Mouse (Mus musculus) heart, embryonic 13.5 days (tissue): ENCODE data around the gene Ddx56. TPM values are rescaled to one million over a fixed set of nuclear protein-coding genes. Genes with fewer than 3 reads are reported as not detected.

Source experiments
- ATAC-seq: fragments of 200-750 bp; cut with Nextera tagmentation; 2 replicates; pipeline ENCODE4 v1.8.0; 2017; ENCODE audit warnings: moderate TSS enrichment; ENCODE audit not compliant: insufficient number of reproducible peaks, low FRiP score, low TSS enrichment; ENCODE audit errors: extremely low read depth
- H3K27ac ChIP-seq: fragments of 300-500 bp; sonication (generic); replicated peaks from 2 replicates; pipeline ENCODE4 v1.5.1; 2015; ENCODE audit warnings: moderate library complexity, mild to moderate bottlenecking, inconsistent platforms
- H3K27me3 ChIP-seq: fragments of 300-500 bp; sonication (generic); replicated peaks from 2 replicates; pipeline ENCODE4 v1.6.1; 2015; ENCODE audit warnings: mild to moderate bottlenecking, inconsistent platforms
- H3K36me3 ChIP-seq: fragments of 300-500 bp; sonication (generic); 2 replicates; pipeline ENCODE4 v1.6.1; 2015; ENCODE audit warnings: mild to moderate bottlenecking, inconsistent platforms
- H3K4me1 ChIP-seq: fragments of 300-500 bp; sonication (generic); 2 replicates; pipeline ENCODE4 v1.6.1; 2015; ENCODE audit warnings: inconsistent platforms
- H3K4me2 ChIP-seq: fragments of 300-500 bp; sonication (generic); 2 replicates; pipeline ENCODE4 v1.6.1; 2015; ENCODE audit warnings: inconsistent platforms, mild to moderate bottlenecking, moderate library complexity
- H3K4me3 ChIP-seq: fragments of 300-500 bp; sonication (generic); 2 replicates; pipeline ENCODE4 v1.5.1; 2015; ENCODE audit warnings: moderate library complexity, mild to moderate bottlenecking, inconsistent platforms
- H3K9ac ChIP-seq: fragments of 300-500 bp; sonication (generic); 2 replicates; pipeline ENCODE4 v1.6.1; 2015; ENCODE audit warnings: inconsistent platforms, mild to moderate bottlenecking, moderate library complexity
- H3K9me3 ChIP-seq: fragments of 300-500 bp; sonication (generic); 2 replicates; pipeline ENCODE4 v1.6.1; 2016; ENCODE audit warnings: inconsistent platforms
- WGBS: fragments of 180-500 bp; shearing (Covaris S2); methylation state at CpG from one replicate; pipeline ENCODE4 v1.1.7; 2015; ENCODE audit warnings: mixed read lengths; 5-methylcytosine and 5-hydroxymethylcytosine counted together
- polyA plus RNA-seq: library from polyadenylated mRNA; unstranded; fragments of >200 nt; fragmentation: Nextera tagmentation; extraction: Ambion mirVana; gene quantifications from 2 replicates; pipeline ENCODE4 v1.2.1, GENCODE M21; 2015

Ddx56 gene
- polyA plus RNA-seq, 1 experiment from 2014 or later = 60.0 TPM

GRCm38 (mm10) chr11:6292116-6292987, 24.8 kb upstream of the Ddx56 start:
- Histone ChIP-seq H3K27me3 (no peaks in the 10 kb centered on the region), H3K4me2 (peak overlapping the region; percentile 72), H3K9ac (peak overlapping the region; percentile 89), H3K4me1 (peaks cover 38% of the 10 kb centered on the region), H3K9me3 (no peaks in the 10 kb centered on the region), H3K27ac (peak overlapping the region; percentile 94), H3K4me3 (peak overlapping the region; percentile 77), H3K36me3 (peaks cover 6% of the 10 kb centered on the region)
- 7% methylated on average over 33 of the region's 33 CpGs for WGBS
- 0 out of 2 replicates have a peak, but pooled peaks have one; percentile 0 for ATAC-seq

GRCm38 (mm10) chr11:6291401-6292115, 24.0 kb upstream of the Ddx56 start, which contains the start of gene Ogdh:
Gene Ogdh (plus strand): TSS chr11:6291633.
- Histone ChIP-seq H3K27me3 (no peaks in the 10 kb centered on the region), H3K27ac (peak within 1 kb of the TSS; percentile 94), H3K9me3 (no peaks in the 10 kb centered on the region), H3K4me1 (peaks cover 38% of the 10 kb centered on the region), H3K36me3 (no peaks in the 10 kb centered on the region), H3K4me2 (peak within 1 kb of the TSS; percentile 72), H3K4me3 (peak within 1 kb of the TSS; percentile 77), H3K9ac (peak within 1 kb of the TSS; percentile 89)
- WGBS = under 1% methylated on average over 77 of the region's 77 CpGs
- peak; percentile 94 for ATAC-seq

GRCm38 (mm10) chr11:6290883-6291282, 23.3 kb upstream of the Ddx56 start:
- Histone ChIP-seq H3K4me2 (peak overlapping the region; percentile 72), H3K27me3 (no peaks in the 10 kb centered on the region), H3K36me3 (no peaks in the 10 kb centered on the region), H3K4me1 (peaks cover 35% of the 10 kb centered on the region), H3K27ac (peak overlapping the region; percentile 94), H3K9ac (peak overlapping the region; percentile 89), H3K9me3 (no peaks in the 10 kb centered on the region), H3K4me3 (peak overlapping the region; percentile 77)
- no peak for ATAC-seq
- WGBS = 29% methylated on average over 3 of the region's 3 CpGs

GRCm38 (mm10) chr11:6290138-6290537, 22.6 kb upstream of the Ddx56 start:
- H3K4me2 ChIP-seq = no peak overlapping the region
- ATAC-seq = no peak
- H3K27ac ChIP-seq = no peak overlapping the region
- no peaks in the 10 kb centered on the region for H3K36me3 ChIP-seq
- no peak overlapping the region for H3K9ac ChIP-seq
- no peaks in the 10 kb centered on the region for H3K27me3 ChIP-seq
- 80% methylated on average over 3 of the region's 3 CpGs for WGBS
- peaks cover 31% of the 10 kb centered on the region for H3K4me1 ChIP-seq
- no peak overlapping the region for H3K4me3 ChIP-seq
- H3K9me3 ChIP-seq = no peaks in the 10 kb centered on the region

- WGBS = 67% methylated on average over 3 of the region's 3 CpGs
- no peak for ATAC-seq
Measured at GRCm38 (mm10) chr11:6282940-6283339, 15.4 kb upstream of the Ddx56 start.

GRCm38 (mm10) chr11:6276466-6276865, 8.9 kb upstream of the Ddx56 start:
- H3K4me3 ChIP-seq = no peak overlapping the region
- no peak for ATAC-seq
- no peaks in the 10 kb centered on the region for H3K27me3 ChIP-seq
- 72% methylated on average over 3 of the region's 3 CpGs for WGBS
- peaks cover 19% of the 10 kb centered on the region for H3K4me1 ChIP-seq
- peaks cover 9% of the 10 kb centered on the region; the same call in 1 of the 2 replicates for H3K9me3 ChIP-seq
- H3K27ac ChIP-seq = no peak overlapping the region
- H3K9ac ChIP-seq = no peak overlapping the region
- H3K4me2 ChIP-seq = no peak overlapping the region
- H3K36me3 ChIP-seq = peaks cover 16% of the 10 kb centered on the region

More at GRCm38 (mm10) chr11:6282940-6283339, 15.4 kb upstream of the Ddx56 start:
- Histone ChIP-seq H3K4me1 (no peaks in the 10 kb centered on the region), H3K27me3 (no peaks in the 10 kb centered on the region), H3K4me2 (no peak overlapping the region), H3K9ac (no peak overlapping the region), H3K4me3 (no peak overlapping the region), H3K9me3 (peaks cover 9% of the 10 kb centered on the region; the same call in 1 of the 2 replicates), H3K36me3 (no peaks in the 10 kb centered on the region), H3K27ac (no peak overlapping the region)

- H3K27ac ChIP-seq = peak overlapping the region; percentile 62; the same call in 1 of the 2 replicates
- H3K27me3 ChIP-seq = no peaks in the 10 kb centered on the region
- H3K4me1 ChIP-seq = peaks cover 19% of the 10 kb centered on the region
- WGBS = 28% methylated on average over 7 of the region's 7 CpGs
- H3K9ac ChIP-seq = peak overlapping the region; percentile 97
- H3K4me2 ChIP-seq = peak overlapping the region; percentile 95
- H3K9me3 ChIP-seq = no peaks in the 10 kb centered on the region
- no peak; the same call in 1 of the 2 replicates for ATAC-seq
- H3K36me3 ChIP-seq = peaks cover 29% of the 10 kb centered on the region
- H3K4me3 ChIP-seq = peak overlapping the region; percentile 98
Measured at GRCm38 (mm10) chr11:6275094-6275484, 7.5 kb upstream of the Ddx56 start.

GRCm38 (mm10) chr11:6274387-6275093, 7.0 kb upstream of the Ddx56 start, which contains the start of gene Tmed4:
Gene Tmed4 (minus strand): TSS chr11:6274870.
- peak; percentile 92 for ATAC-seq
- H3K27ac ChIP-seq = peak within 1 kb of the TSS; percentile 62
- peaks cover 19% of the 10 kb centered on the region for H3K4me1 ChIP-seq
- H3K4me3 ChIP-seq = peak within 1 kb of the TSS; percentile 98
- peak within 1 kb of the TSS; percentile 95 for H3K4me2 ChIP-seq
- H3K36me3 ChIP-seq = peaks cover 32% of the 10 kb centered on the region
- H3K9me3 ChIP-seq = no peaks in the 10 kb centered on the region
- WGBS = under 1% methylated on average over 39 of the region's 39 CpGs
- no peaks in the 10 kb centered on the region for H3K27me3 ChIP-seq
- peak within 1 kb of the TSS; percentile 97 for H3K9ac ChIP-seq

- Histone ChIP-seq H3K4me2 (peak overlapping the region; percentile 95), H3K4me3 (peak overlapping the region; percentile 98), H3K27ac (no peak overlapping the region), H3K27me3 (no peaks in the 10 kb centered on the region), H3K4me1 (peaks cover 19% of the 10 kb centered on the region), H3K9me3 (no peaks in the 10 kb centered on the region), H3K9ac (peak overlapping the region; percentile 97), H3K36me3 (peaks cover 32% of the 10 kb centered on the region)
- 54% methylated on average over 11 of the region's 11 CpGs for WGBS
- ATAC-seq = no peak
Measured at GRCm38 (mm10) chr11:6273607-6274006, 6.0 kb upstream of the Ddx56 start.

- H3K4me3 ChIP-seq = peak overlapping the region; percentile 97
- 68% methylated on average over 9 of the region's 9 CpGs for WGBS
Measured at GRCm38 (mm10) chr11:6266621-6267020, 951 bp downstream of the Ddx56 start.

More at GRCm38 (mm10) chr11:6266621-6267020, 951 bp downstream of the Ddx56 start:
- no peaks in the 10 kb centered on the region for H3K27me3 ChIP-seq
- peaks cover 66% of the 10 kb centered on the region for H3K36me3 ChIP-seq
- no peak overlapping the region for H3K27ac ChIP-seq
- peak overlapping the region; percentile 82 for H3K4me2 ChIP-seq
- ATAC-seq = no peak
- no peaks in the 10 kb centered on the region for H3K9me3 ChIP-seq
- peaks cover 10% of the 10 kb centered on the region for H3K4me1 ChIP-seq
- H3K9ac ChIP-seq = peak overlapping the region; percentile 96
